Mouse (Mus musculus) bone marrow, adult 2 months (tissue): Measurements from ENCODE around the gene Dclk1. TPM values are rescaled to one million over a fixed set of nuclear protein-coding genes. Genes with fewer than 3 reads are reported as not detected.

Source experiments
- H3K27ac ChIP-seq: fragments of 200-500 bp; 2 replicates; pipeline ENCODE4 v1.5.1; 2012; ENCODE audit warnings: low read depth, mild to moderate bottlenecking, control low read depth, inconsistent platforms, low read length; ENCODE audit not compliant: control insufficient read depth, poor library complexity, insufficient read depth
- H3K4me1 ChIP-seq: fragments of 200-500 bp; 2 replicates; pipeline ENCODE4 v1.6.1; 2011; ENCODE audit warnings: low read length; ENCODE audit not compliant: control insufficient read depth, insufficient read depth
- H3K4me3 ChIP-seq: fragments of 200-500 bp; replicated peaks from 2 replicates; pipeline ENCODE3; 2011; ENCODE audit warnings: mild to moderate bottlenecking, low read depth, low read length, control low read depth; ENCODE audit not compliant: control insufficient read depth
- CTCF ChIP-seq: fragments of 200-500 bp; IDR thresholded peaks from 2 replicates; pipeline ENCODE4 v1.5.1; 2011; ENCODE audit warnings: low read length, control low read depth; ENCODE audit not compliant: control insufficient read depth, insufficient read depth
- POLR2A ChIP-seq: fragments of 200-500 bp; IDR thresholded peaks from 2 replicates; pipeline ENCODE4 v1.6.1; 2011; ENCODE audit warnings: low read depth, mild to moderate bottlenecking, control low read depth, low read length, borderline replicate concordance; ENCODE audit not compliant: control insufficient read depth
- WGBS: fragments of 180-500 bp; shearing (Covaris S2); methylation state at CpG from one replicate; pipeline ENCODE4 v1.1.7; 2018; 5-methylcytosine and 5-hydroxymethylcytosine counted together
- polyA plus RNA-seq: library from polyadenylated mRNA; stranded (reverse); fragments of >200 nt; gene quantifications from 2 replicates; pipeline ENCODE4 v1.2.4, GENCODE M21; 2011; ENCODE audit warnings: low replicate concordance; ENCODE audit not compliant: missing spikeins, insufficient read depth, insufficient read length

Dclk1 gene
- polyA plus RNA-seq, 1 experiment = 4.4 TPM

- 84% methylated on average over 7 of the region's 7 CpGs for WGBS
- TF ChIP-seq POLR2A (no peak), CTCF (no peak)
- no peaks in the 10 kb centered on the region for H3K4me1 ChIP-seq
- H3K4me3 ChIP-seq = no peak overlapping the region
- no peak overlapping the region for H3K27ac ChIP-seq
Observed at GRCm38 (mm10) chr3:55404751-55405150, 162.6 kb downstream of the Dclk1 start.

- WGBS = 86% methylated on average over 7 of the region's 7 CpGs
- no peaks in the 10 kb centered on the region for H3K4me1 ChIP-seq
- H3K4me3 ChIP-seq = no peak overlapping the region
- TF ChIP-seq CTCF = no peak
- no peak for TF ChIP-seq POLR2A
- H3K27ac ChIP-seq = no peak overlapping the region
Observed at GRCm38 (mm10) chr3:55406616-55407015, 164.5 kb downstream of the Dclk1 start.

GRCm38 (mm10) chr3:55411547-55411946 is 169.4 kb downstream of the Dclk1 start:
- no peaks in the 10 kb centered on the region for H3K4me1 ChIP-seq
- no peak overlapping the region for H3K27ac ChIP-seq
- TF ChIP-seq POLR2A = no peak
- TF ChIP-seq CTCF = no peak
- H3K4me3 ChIP-seq = no peak overlapping the region

GRCm38 (mm10) chr3:55415527-55415950 is 173.4 kb downstream of the Dclk1 start:
- Histone ChIP-seq H3K4me3 (no peak overlapping the region), H3K4me1 (no peaks in the 10 kb centered on the region), H3K27ac (no peak overlapping the region)
- no peak for TF ChIP-seq CTCF
- TF ChIP-seq POLR2A = no peak
- 36% methylated on average over 14 of the region's 14 CpGs for WGBS

- TF ChIP-seq POLR2A = no peak
- TF ChIP-seq CTCF = no peak
- Histone ChIP-seq H3K27ac (no peak overlapping the region), H3K4me1 (no peaks in the 10 kb centered on the region), H3K4me3 (no peak overlapping the region)
- WGBS = 72% methylated on average over 6 of the region's 6 CpGs
Observed at GRCm38 (mm10) chr3:55418845-55419244, 176.7 kb downstream of the Dclk1 start.

- TF ChIP-seq POLR2A (no peak), CTCF (no peak)
- WGBS = 12% methylated on average over 3 of the region's 3 CpGs
- Histone ChIP-seq H3K27ac (no peak overlapping the region), H3K4me3 (no peak overlapping the region), H3K4me1 (no peaks in the 10 kb centered on the region)
Observed at GRCm38 (mm10) chr3:55419334-55419733, 177.2 kb downstream of the Dclk1 start.

- Histone ChIP-seq H3K27ac (no peak overlapping the region), H3K4me1 (no peaks in the 10 kb centered on the region), H3K4me3 (no peak overlapping the region)
- TF ChIP-seq CTCF (no peak), POLR2A (no peak)
- WGBS = 68% methylated on average over 8 of the region's 8 CpGs
Observed at GRCm38 (mm10) chr3:55420436-55421083, 178.4 kb downstream of the Dclk1 start.

GRCm38 (mm10) chr3:55423640-55424397 is 181.7 kb downstream of the Dclk1 start:
- H3K4me1 ChIP-seq = no peaks in the 10 kb centered on the region
- WGBS = 45% methylated on average over 11 of the region's 11 CpGs
- H3K27ac ChIP-seq = no peak overlapping the region
- TF ChIP-seq POLR2A (no peak), CTCF (no peak)
- no peak overlapping the region for H3K4me3 ChIP-seq
